Mouse (Mus musculus) bone marrow, adult 2 months (tissue): ENCODE data around the gene Rubcnl.

ENCODE experiments used
- CTCF ChIP-seq: fragments of 200-500 bp; IDR thresholded peaks from 2 replicates; pipeline ENCODE4 v1.5.1; 2011; ENCODE audit warnings: low read length, control low read depth; ENCODE audit not compliant: control insufficient read depth, insufficient read depth
- POLR2A ChIP-seq: fragments of 200-500 bp; IDR thresholded peaks from 2 replicates; pipeline ENCODE4 v1.6.1; 2011; ENCODE audit warnings: low read depth, mild to moderate bottlenecking, control low read depth, low read length, borderline replicate concordance; ENCODE audit not compliant: control insufficient read depth

DNA sequence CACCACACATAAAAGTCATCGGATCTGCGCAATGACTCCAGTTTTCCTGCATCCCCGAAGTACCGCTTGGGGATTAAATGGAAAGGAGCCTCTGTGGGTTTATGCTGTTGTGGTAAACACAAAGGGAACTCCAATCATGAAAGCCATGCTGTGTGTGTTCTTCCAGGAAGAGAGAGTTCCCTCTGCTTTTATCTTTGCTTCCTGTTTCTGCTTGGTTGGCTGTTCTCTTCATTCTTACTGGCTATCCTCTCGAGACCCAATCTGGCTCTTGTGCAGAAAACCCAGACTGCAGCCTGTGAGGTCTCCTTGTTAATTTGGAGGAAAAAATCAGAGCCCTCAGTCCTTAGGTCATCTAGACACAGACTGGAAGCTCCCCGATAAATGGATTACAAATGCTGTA is 38.9 kb upstream of the Rubcnl start:
- TF ChIP-seq POLR2A (no peak), CTCF (no peak)
